Mouse (Mus musculus): ENCODE measurements at regions not wholly inside any gene's neighbourhood (a gene's known extent, or its start where the extent isn't known, plus 50 kb on each side); places are given as distances from the start of the nearest gene placed in this dataset.

- no peak for TF ChIP-seq CTCF (IDR thresholded peaks at IDR 0.05; ENCODE audit: extremely low read depth, insufficient read length, insufficient replicate concordance, low read depth, low read length)
- TF ChIP-seq POLR2A (IDR thresholded peaks at IDR 0.05; ENCODE audit: low read depth, low read length), result no peak
These were observed 139.8 kb upstream of the Egln3 start for GRCm38 (mm10) chr12:54343493-54343892.
